Mouse (Mus musculus) cerebral cortex, adult 2 months (tissue): ENCODE results near the gene Xylt1.

Experiments
- WGBS: fragments of 180-500 bp; shearing (Covaris S2); methylation state at CpG from one replicate; pipeline ENCODE4 v1.1.7; 2018; 5-methylcytosine and 5-hydroxymethylcytosine counted together

The Xylt1 gene

DNA sequence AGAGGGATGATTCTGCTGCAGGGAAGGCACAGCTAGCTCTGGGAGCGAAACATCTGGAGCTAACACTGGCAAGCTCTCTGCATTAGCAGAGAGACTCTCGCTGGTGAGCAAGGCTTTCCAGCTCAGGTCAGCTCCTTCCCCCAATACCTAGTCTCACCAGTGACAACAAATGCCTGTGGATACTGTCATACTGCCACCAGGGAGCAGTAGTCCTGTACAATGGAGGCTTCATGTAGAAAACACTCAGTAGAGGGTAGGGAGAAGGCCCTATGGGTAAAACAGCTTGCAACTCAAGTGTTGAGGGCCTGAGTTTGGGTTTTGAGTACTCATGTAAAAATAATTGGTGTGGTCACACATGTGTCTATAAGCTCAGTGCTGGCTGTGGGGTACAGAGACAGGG lies 185.3 kb downstream of the Xylt1 start:
- 70% methylated on average over 2 of the region's 2 CpGs for WGBS

DNA sequence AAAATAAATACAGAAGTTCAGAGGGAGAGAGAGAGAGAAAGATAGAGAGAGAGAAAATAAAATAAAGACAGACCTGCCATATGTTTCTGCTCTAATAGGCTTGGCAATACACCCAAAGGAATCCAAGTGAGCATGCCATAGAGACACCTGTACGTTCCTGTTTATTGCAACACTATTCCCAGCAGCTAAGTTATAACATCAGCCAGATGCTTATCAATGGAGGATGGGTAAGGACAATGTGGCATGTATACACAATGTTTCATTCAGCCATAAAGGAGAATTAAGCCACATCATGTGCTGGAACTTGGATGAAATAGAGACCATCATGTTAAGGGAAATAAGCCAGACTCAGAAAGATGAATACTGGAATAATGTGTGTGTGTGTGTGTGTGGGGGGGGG lies 186.1 kb downstream of the Xylt1 start:
- 69% methylated on average over 1 of the region's 1 CpGs for WGBS

DNA sequence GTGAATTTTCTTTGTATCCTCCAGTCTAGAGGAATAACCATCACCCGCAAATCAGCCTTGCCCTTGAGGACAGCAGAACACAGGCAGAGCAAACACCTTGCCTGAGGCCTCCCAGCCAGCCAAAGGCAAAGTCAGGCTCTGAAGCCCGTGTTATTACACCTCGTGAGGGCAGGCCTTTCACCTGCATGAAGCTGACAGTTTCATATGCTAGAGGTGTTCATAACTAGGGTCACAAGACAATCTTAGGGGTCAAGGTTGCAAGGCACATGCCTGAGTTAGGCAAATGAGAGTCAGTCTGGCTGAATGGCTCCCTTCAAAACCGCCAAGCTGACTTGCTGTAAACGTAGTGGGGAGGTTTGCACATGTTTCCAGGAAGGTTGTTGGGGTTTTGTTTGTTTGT lies 186.5 kb downstream of the Xylt1 start:
- WGBS = 86% methylated on average over 5 of the region's 5 CpGs

DNA sequence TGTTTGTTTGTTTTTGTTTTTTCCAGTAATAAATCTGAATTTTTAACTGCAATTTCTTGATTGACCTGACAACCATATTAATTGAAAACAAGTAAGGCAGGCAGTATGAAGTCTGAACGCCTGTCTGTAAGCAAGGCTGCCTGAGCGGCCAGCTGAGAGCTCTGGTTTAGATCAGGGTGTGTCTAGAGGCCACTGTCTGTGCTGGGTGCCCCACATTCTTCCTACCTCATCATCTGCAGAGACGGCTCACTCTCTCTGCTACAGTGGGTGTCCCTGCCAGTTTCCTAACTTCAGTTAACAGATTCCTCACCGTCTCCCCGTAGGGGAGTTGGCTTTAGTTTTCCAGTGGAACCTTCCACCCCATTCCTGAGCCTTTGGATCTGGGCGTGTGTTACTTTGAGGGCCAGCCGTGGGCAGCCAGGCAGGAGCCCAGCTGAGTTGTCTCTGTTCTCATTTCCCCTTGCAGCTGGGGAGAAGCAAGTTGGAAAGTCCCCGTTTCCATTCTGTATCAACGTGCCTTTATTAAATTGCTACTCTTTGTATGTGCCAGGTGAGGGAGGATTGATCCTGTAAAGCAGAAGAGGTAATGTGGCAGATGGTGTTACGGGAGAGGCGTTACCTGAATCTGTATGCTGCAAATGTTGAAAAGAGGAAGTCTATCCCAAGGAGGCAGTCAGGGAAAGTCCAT lies 187.0 kb downstream of the Xylt1 start:
- WGBS = 64% methylated on average over 11 of the region's 11 CpGs

DNA sequence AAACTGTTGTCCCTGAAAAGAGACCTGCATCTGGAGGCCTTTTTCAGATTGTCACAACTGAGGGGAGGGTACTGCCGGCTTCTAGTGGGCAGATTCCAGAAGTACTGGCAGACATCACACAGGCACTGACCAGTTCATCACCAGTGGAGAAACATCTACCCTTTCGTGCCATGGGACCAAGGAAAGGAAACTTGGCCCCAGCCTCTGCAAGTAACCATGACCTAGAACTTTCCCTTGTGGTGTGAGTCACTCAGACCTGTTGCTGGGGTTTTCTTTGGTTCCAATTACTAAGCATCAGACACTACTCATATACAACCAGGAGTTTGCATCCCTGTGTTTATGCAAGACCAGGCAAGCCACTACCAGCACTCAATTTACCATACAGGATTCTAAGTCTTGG lies 190.4 kb downstream of the Xylt1 start:
- WGBS = 71% methylated on average over 2 of the region's 2 CpGs

DNA sequence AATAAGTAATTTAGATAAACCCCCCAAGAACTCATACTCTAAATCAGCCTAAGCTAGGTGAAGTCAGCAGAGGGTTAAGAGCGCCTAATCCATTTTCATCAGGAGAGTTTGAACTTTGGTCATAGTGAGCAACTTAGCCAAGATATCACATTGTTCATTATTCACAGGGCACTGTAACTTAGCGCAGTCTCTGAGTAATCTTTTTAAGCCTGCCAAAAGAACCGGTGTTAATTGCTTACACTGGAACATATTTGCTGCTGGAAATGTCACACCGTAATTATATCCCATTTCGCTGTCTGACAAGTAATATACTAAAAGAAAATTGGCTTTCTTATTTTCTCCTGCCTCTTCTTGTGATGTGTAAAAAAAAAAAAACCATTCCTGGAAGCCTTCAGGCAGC lies 190.9 kb downstream of the Xylt1 start:
- WGBS = 41% methylated on average over 5 of the region's 5 CpGs

DNA sequence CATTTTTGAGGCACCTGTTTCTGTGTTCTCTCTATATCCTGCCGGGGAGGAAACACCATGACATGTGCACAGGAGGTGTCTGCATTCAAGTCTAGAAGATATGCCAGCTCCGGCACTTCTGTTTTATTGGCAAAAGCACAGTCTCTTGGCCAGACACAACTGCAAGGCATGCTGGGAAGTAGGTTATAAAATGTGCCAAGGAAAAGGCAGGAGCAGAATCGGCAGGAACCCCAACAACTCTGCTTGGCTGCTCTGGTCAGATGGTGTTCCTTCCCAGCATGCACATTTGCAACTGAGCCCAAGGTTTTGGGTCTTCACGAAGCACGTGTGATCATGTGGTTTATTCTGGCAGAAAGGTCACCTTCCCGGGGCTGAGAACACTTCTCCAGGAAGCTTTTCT lies 192.4 kb downstream of the Xylt1 start:
- 35% methylated on average over 6 of the region's 6 CpGs for WGBS

DNA sequence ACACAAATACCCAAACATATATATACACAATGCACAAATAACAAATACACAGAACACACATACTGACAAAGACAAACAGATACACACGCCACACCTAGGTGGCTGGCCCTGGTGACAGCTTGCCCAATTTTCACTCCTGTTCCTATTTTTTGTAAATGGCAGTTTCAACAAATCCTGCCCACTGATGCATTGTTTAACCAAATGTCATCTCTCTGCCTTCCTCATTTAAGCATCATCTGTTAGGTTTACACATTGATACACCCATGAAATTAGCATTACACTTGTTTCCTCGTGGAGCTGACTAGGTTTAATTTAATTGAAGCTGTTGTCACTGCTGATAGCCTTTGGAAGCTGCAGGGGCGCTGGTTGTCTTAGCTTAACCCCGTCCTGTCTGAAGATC lies 194.6 kb downstream of the Xylt1 start:
- 59% methylated on average over 4 of the region's 4 CpGs for WGBS

DNA sequence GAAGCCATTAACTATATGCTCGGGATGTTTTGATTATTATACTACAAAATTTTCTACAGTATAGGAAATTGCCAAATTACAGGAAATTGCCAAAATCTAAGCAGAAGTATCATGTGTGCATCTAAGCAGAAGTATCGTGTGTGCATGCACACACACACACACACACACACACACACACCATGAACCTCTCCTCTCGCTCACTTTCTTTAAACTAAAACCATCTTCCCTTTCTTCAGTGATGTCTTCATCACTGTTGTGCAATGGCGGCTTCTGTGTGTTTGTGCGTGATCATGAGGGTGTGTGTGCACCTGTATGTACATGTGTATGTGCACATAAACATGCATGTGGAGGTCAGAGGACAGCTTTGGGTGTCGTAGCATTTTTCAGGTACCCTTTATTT lies 196.3 kb downstream of the Xylt1 start:
- WGBS = 95% methylated on average over 6 of the region's 6 CpGs

DNA sequence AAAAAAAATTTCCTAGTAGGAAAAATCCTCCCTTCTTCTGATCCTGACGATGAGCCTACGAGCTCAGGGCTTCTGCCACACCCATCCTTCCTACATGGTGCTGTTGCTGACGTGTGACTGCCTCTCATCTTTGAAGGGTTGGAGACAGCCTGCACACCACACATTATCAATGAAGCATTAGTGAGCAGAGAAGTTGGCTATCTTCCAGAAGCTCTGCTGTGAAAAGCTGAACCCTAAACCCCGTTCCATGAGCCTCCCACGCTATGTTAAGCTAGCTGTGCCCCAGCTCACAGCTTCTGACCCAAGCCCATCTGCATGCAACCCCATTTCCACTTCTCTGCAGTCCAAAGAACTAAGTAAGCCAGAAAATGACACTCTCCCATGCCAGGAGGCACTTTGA lies 204.4 kb downstream of the Xylt1 start:
- 38% methylated on average over 5 of the region's 5 CpGs for WGBS

DNA sequence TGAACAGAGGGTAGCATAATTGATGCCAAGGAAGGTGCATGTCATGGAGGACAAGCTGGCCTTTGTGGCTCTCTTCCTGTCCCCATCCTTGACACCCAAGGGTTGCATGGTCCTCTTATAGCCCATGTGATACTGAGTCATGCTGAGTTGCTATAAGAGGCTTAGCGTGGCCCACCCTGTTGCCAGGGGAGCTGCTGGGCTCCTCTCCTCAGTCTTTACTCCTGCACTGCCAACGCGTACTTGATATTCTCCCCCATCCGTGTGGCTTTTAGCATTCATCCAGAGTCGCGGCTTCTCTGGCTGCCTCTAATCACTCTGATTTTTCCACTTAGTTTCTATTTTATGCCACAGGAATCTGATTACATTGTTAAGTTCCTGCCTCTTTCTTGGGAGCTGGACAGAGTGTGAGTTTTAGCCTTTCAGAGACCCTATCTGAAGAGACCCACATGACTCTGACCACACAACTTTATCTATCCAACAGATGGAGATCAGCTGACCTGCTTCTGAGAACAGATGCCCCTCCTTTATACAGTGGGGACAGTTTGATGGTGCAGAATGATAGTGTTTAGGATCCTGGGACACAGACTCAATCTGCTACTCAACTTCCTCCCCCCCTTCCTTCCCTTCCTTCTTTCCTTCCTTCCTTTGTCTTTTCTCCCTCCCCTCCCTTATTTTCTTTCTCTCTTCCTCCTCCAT lies 206.6 kb downstream of the Xylt1 start:
- 36% methylated on average over 6 of the region's 6 CpGs for WGBS

DNA sequence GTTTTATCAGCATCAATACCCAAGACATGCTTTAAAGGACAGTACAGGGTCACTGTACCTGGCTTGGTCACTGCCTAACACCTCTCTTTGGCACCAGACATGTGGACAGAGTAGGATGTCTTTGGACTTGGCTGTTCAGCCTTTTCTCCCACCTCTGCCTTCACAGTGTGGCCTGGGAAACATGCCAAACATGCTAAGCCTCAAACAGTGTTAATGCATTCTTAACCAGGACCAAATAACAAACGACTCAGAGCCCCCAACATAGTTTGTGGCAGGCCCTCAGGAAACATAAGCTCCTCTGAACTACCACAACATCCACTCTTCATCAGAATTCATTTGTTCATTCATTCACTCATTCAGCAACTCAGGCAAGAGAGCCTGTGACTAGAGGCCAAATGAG lies 207.6 kb downstream of the Xylt1 start:
- WGBS = 25% methylated on average over 1 of the region's 1 CpGs

DNA sequence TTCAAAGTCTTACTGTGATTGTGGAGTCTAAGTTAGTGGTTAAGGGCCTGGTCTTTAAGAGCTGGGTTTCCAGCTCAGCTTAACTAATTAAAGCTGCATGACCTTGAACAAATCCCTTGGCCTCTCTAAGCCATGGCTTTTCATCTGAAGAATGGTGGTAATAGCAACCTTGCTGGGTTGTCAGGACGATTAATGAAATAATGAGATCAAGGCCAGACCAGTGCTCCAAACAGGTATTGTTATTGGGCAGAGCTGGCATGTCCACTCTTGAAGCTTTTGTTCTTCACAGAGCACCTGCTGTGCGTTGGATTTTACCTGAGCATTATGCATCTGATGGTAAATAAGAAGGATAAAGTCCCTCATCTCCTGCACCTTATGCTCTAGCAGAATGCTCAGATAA lies 208.6 kb downstream of the Xylt1 start:
- WGBS = 70% methylated on average over 2 of the region's 2 CpGs

DNA sequence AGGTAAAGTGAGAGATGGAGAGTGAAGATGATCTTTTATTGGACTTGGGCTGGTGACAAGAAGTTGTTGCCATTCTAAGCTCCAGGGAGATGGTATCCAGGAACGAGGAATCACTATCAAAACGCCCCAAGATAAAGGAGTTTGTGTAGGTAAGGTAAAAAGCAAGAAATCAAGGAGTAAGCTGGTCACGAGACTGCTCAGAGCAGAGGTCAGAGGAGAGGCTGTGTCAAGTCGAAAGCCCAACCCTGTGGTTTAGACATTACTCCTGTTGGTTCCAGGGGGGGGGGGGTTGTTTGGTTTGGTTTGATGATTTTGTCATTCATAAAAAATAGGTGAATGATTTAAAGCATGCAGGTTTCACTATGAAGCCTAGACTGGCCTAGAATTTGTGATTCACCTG lies 209.0 kb downstream of the Xylt1 start:
- WGBS = 82% methylated on average over 4 of the region's 4 CpGs

DNA sequence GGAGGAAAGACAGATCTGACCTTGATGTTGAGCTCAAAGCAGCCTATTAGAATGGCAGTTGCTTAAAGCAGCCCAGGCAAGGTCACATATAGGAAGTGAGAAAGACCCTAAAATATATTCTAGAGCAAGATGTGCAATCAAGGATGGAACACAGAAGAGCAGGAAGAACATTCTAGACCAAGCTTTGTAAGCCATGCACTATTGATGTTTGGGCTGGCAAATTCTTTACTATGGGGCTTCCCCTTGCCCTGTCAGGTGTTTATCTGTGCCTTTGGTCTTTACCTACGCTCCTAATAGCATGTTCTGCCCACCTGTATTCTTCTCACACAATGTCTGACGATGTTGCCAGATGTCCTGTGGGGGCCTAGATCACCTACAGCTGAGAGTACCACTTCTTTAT lies 213.4 kb downstream of the Xylt1 start:
- WGBS = 88% methylated on average over 2 of the region's 2 CpGs

DNA sequence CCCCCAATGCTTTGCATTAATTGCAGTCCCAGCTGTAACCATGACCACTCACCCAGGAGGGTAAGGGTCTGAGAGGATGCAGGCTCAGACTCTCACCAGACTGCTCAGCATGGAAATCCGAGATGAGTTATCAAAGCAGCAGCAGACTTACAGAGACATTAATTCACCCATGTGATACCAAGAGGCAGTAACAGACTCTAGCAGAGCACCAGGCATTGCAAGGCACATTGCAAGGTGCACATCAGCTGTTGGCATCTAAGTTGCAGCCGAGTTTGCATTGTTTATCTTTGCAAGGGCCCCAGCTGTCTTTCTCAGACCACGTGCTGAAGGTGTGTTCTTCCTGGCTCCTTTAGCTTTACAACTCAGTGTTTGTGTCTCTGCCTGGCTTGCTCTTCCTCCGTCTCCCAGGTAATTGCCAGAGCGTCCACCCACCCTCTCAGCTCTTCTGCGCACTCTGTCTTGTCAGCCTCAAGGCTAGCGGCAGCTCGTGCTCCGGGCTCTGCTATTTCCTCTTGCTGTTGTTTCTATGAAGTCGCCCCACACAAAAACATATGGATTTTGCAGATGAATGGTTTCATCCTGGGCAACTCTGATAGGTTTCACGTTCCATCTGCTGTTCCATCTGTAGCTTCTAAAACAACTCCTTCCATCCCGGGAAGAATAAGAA lies 214.4 kb downstream of the Xylt1 start:
- WGBS = 44% methylated on average over 12 of the region's 12 CpGs

DNA sequence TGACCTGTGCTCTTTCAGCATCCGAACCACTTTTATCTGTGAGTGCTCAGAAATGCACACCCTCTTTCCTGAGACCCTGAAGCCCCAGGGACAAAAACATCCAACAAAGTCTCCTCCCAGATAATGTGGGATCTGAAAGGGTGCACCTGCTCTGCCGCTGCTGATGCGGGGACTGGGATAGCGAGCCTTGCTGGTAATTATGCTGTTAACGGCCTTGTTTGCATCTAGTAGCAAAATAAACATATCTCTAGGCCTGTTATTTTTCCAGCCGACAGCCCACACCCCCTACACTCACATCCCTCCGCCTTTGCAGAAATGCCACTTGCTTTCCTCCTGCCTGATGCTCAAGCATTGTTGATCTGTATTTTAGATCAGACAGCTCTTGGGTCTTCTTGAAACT lies 219.7 kb downstream of the Xylt1 start:
- 52% methylated on average over 7 of the region's 7 CpGs for WGBS

DNA sequence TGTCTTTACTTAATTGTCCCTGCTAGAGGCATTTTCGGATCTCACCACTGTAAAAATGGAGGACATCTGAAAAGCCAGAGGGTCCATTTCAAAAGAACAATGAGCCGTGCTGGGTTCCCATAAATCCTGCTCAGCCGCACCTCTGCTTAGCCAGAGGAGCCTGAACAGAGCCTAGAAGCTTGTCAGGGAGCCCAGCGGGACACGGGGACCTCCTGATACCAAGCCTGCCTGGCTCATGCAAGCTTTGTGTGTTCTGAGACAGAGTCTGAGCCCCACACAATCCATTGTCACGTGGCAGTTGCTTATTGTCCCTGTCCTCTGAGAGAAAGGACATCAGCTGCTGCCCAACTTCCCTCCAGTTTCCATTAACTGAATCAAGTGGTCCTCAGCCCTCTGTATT lies 229.7 kb downstream of the Xylt1 start:
- WGBS = 66% methylated on average over 6 of the region's 6 CpGs

DNA sequence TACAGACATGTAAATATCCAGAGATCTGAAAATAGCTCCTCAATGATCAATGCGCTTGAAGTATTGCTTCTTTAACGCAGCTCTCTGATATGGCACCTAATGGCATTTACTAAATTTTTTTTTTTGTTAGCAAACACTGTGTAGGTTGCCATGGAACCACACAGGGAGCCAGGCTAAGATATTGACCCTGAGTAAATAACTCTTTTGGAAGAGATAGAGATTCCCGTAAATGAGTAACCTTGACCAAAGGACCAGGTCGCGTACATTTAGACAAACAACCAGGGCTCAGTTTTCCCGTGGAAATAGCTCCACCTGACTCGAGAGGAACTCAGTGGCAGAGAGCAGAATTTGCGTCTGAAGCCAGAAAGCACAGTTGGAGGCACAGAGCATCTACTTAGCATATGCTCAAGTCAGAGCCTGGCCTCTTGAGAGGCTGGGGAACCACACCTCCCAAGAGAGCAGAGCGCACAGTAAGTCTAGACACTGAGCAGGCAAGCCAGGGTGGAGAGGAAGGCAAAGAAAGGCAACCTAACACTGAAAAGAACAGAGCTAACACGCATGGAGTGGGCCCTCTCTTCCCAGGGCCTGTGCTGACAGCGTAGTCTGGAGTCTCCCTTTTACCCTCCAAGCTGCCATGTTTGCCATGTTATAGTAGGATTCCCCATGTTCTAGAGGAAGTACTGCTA lies 232.2 kb downstream of the Xylt1 start:
- 78% methylated on average over 11 of the region's 11 CpGs for WGBS

DNA sequence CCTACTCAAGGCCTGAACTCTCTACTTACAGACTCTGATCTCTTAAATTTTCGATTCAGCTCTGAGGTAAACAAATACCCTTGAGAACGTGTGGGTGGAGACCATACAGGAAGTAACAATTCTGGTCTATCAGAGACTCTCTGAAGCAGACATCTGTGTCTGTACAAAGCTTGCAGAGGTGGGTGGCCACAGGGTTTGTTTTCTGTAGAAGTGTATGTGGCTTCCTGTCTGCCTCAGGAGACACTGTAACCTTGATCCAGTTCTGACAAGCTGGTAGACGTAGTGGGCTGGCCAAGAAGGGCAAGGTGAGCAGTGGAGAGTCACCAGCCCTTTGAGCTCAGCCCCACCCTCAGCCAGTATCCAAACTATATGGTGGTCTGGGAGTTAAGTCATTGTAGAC lies 233.0 kb downstream of the Xylt1 start:
- 35% methylated on average over 3 of the region's 3 CpGs for WGBS

DNA sequence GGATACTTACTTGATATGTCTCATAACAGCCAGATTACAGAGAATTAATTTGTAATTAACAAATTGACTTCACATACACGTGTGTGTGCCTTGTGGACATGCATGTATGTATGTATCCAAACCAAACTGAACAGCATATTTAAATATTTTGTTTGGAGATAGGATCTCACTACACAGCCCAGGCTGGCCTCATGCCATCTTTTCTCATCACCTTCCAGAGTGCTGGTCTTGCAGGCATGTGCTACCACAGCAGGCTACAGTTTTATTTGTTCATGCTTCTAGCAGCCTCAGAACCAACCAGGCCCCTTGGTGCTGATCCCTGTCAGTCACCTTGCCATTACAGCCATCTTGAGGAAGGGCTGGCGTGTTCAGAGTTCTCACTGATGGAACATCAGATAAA lies 233.6 kb downstream of the Xylt1 start:
- WGBS = 83% methylated on average over 2 of the region's 2 CpGs

DNA sequence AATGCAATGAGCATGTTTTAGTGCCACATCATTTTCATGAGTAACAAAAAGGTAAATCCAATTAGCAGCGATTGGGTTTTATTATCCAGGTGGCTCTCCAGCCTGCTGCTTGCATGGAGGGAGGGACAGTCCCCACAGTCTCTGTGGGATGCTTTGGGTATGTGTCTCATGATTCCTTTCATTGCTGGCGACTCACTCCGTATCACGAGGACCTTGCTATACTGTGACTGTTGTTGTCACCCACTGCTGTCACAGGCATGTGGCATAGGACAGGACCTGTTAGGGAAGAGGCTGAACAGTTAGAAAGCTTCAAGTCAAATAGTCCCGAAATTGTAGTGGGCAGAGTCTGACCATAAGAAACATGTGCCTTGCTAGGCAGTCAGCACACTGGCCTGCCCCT lies 234.1 kb downstream of the Xylt1 start:
- 66% methylated on average over 5 of the region's 5 CpGs for WGBS

DNA sequence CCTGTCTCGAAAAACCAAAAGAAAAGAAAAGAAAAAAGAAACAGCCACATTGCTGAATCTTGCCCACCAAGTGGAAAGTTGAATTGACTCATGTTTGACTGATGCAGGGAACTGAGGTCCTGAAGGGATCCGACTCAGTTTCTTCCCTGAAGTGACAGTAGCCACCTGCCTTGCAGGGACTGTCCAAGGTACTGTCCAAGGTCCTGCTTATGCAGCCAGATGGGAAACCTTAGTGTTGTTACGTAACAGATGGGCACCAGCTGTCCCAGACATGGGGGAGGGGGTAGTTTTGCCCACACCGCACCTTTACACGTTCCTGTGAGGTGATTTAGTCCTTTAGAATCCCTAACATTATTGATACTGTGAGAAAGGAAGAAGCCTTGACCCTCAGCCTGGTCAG lies 235.5 kb downstream of the Xylt1 start:
- WGBS = 67% methylated on average over 5 of the region's 5 CpGs
